Mouse (Mus musculus): ENCODE results near the gene Abtb2.
"Not testable (repeated sequence)": the region's sequence is repeated elsewhere in the genome, so short reads cannot be mapped to it uniquely, and the experiment has no call there.

Gene Abtb2

GRCm38 (mm10) chr2:103565732-103566422, at the start of gene Abtb2:
Gene Abtb2 (plus strand): TSS chr2:103566310.
- no peak for DNase-seq (ENCODE audit: extremely low read depth, low read depth, low spot score)

- DNase-seq (ENCODE audit: extremely low read depth, low read depth, low spot score): peak; percentile 95
Observed at GRCm38 (mm10) chr2:103516472-103516871, 49.6 kb upstream of the Abtb2 start.

GRCm38 (mm10) chr2:103525596-103525995, 40.5 kb upstream of the Abtb2 start:
- no peak for DNase-seq (ENCODE audit: extremely low read depth, low read depth, low spot score)

- DNase-seq (ENCODE audit: extremely low read depth, low read depth, low spot score): no peak
Observed at GRCm38 (mm10) chr2:103547132-103547531, 19.0 kb upstream of the Abtb2 start.

- not testable (repeated sequence) for DNase-seq (ENCODE audit: extremely low read depth, low read depth, low spot score)
Observed at GRCm38 (mm10) chr2:103550301-103550700, 15.8 kb upstream of the Abtb2 start.

GRCm38 (mm10) chr2:103554041-103554440, 12.1 kb upstream of the Abtb2 start:
- DNase-seq (ENCODE audit: extremely low read depth, low read depth, low spot score): no peak

GRCm38 (mm10) chr2:103556125-103556877, 9.8 kb upstream of the Abtb2 start:
- no peak for DNase-seq (ENCODE audit: extremely low read depth, low read depth, low spot score)

- DNase-seq (ENCODE audit: extremely low read depth, low read depth, low spot score): no peak
Observed at GRCm38 (mm10) chr2:103560955-103561354, 5.2 kb upstream of the Abtb2 start.

- no peak for DNase-seq (ENCODE audit: extremely low read depth, low read depth, low spot score)
Observed at GRCm38 (mm10) chr2:103564427-103565023, 1.6 kb upstream of the Abtb2 start.

- DNase-seq (ENCODE audit: extremely low read depth, low read depth, low spot score): no peak
Observed at GRCm38 (mm10) chr2:103565171-103565591, 929 bp upstream of the Abtb2 start.

- DNase-seq (ENCODE audit: extremely low read depth, low read depth, low spot score): no peak
Observed at GRCm38 (mm10) chr2:103566423-103566712, 258 bp downstream of the Abtb2 start.

- DNase-seq (ENCODE audit: extremely low read depth, low read depth, low spot score): no peak
Observed at GRCm38 (mm10) chr2:103566713-103567521, 807 bp downstream of the Abtb2 start.

GRCm38 (mm10) chr2:103568161-103568560, 2.1 kb downstream of the Abtb2 start:
- DNase-seq (ENCODE audit: extremely low read depth, low read depth, low spot score): no peak

- DNase-seq (ENCODE audit: extremely low read depth, low read depth, low spot score): no peak
Observed at GRCm38 (mm10) chr2:103569716-103570115, 3.6 kb downstream of the Abtb2 start.

- no peak for DNase-seq (ENCODE audit: extremely low read depth, low read depth, low spot score)
Observed at GRCm38 (mm10) chr2:103572354-103572753, 6.2 kb downstream of the Abtb2 start.

GRCm38 (mm10) chr2:103576371-103576770, 10.3 kb downstream of the Abtb2 start:
- DNase-seq (ENCODE audit: extremely low read depth, low read depth, low spot score): no peak

- no peak for DNase-seq (ENCODE audit: extremely low read depth, low read depth, low spot score)
Observed at GRCm38 (mm10) chr2:103577752-103578662, 11.9 kb downstream of the Abtb2 start.

- no peak for DNase-seq (ENCODE audit: extremely low read depth, low read depth, low spot score)
Observed at GRCm38 (mm10) chr2:103578663-103579213, 12.6 kb downstream of the Abtb2 start.

GRCm38 (mm10) chr2:103580756-103581155, 14.6 kb downstream of the Abtb2 start:
- no peak for DNase-seq (ENCODE audit: extremely low read depth, low read depth, low spot score)

- no peak for DNase-seq (ENCODE audit: extremely low read depth, low read depth, low spot score)
Observed at GRCm38 (mm10) chr2:103581369-103581897, 15.3 kb downstream of the Abtb2 start.
